Mouse (Mus musculus): Measurements from ENCODE around the gene Hectd1. TPM values are rescaled to one million over a fixed set of nuclear protein-coding genes. Genes with fewer than 3 reads are reported as not detected.

Hectd1 gene
- polyA plus RNA-seq, 1 experiment: 13.4 TPM

GRCm38 (mm10) chr12:51843576-51844520 lies 14.5 kb upstream of the Hectd1 start:
- H3K27me3 ChIP-seq (ENCODE audit: control insufficient read depth, insufficient read depth, low read length): no peaks in the 10 kb centered on the region
- no peak overlapping the region for H3K4me3 ChIP-seq (ENCODE audit: control insufficient read depth, low read depth, low read length)
- TF ChIP-seq CTCF (IDR thresholded peaks at IDR 0.05; ENCODE audit: control insufficient read depth, insufficient read depth, insufficient replicate concordance, low read depth, low read length): no peak
- no peak for TF ChIP-seq POLR2A (IDR thresholded peaks at IDR 0.05; ENCODE audit: control insufficient read depth, low read depth, low read length)
- H3K27ac ChIP-seq (ENCODE audit: control insufficient read depth, insufficient read depth, low read depth, low read length): peak overlapping the region; percentile 94
- H3K4me1 ChIP-seq (ENCODE audit: control insufficient read depth, insufficient read depth, low read length): peaks cover 16% of the 10 kb centered on the region
- no peaks in the 10 kb centered on the region for H3K36me3 ChIP-seq (ENCODE audit: control insufficient read depth, insufficient read depth, low read length)

- peaks cover 16% of the 10 kb centered on the region for H3K4me1 ChIP-seq (ENCODE audit: control insufficient read depth, insufficient read depth, low read length)
- TF ChIP-seq CTCF (IDR thresholded peaks at IDR 0.05; ENCODE audit: control insufficient read depth, insufficient read depth, insufficient replicate concordance, low read depth, low read length): no peak
- no peak for TF ChIP-seq POLR2A (IDR thresholded peaks at IDR 0.05; ENCODE audit: control insufficient read depth, low read depth, low read length)
- no peak overlapping the region for H3K27ac ChIP-seq (ENCODE audit: control insufficient read depth, insufficient read depth, low read depth, low read length)
- no peaks in the 10 kb centered on the region for H3K36me3 ChIP-seq (ENCODE audit: control insufficient read depth, insufficient read depth, low read length)
- no peaks in the 10 kb centered on the region for H3K27me3 ChIP-seq (ENCODE audit: control insufficient read depth, insufficient read depth, low read length)
- H3K4me3 ChIP-seq (ENCODE audit: control insufficient read depth, low read depth, low read length): no peak overlapping the region
Observed at GRCm38 (mm10) chr12:51842081-51842864, 12.9 kb upstream of the Hectd1 start.

GRCm38 (mm10) chr12:51839856-51840255 lies 10.5 kb upstream of the Hectd1 start:
- no peak for TF ChIP-seq CTCF (IDR thresholded peaks at IDR 0.05; ENCODE audit: control insufficient read depth, insufficient read depth, insufficient replicate concordance, low read depth, low read length)
- TF ChIP-seq POLR2A (IDR thresholded peaks at IDR 0.05; ENCODE audit: control insufficient read depth, low read depth, low read length): no peak
- Histone ChIP-seq H3K36me3 (ENCODE audit: control insufficient read depth, insufficient read depth, low read length) (no peaks in the 10 kb centered on the region), H3K4me3 (ENCODE audit: control insufficient read depth, low read depth, low read length) (no peak overlapping the region), H3K27ac (ENCODE audit: control insufficient read depth, insufficient read depth, low read depth, low read length) (no peak overlapping the region), H3K4me1 (ENCODE audit: control insufficient read depth, insufficient read depth, low read length) (peaks cover 12% of the 10 kb centered on the region), H3K27me3 (ENCODE audit: control insufficient read depth, insufficient read depth, low read length) (no peaks in the 10 kb centered on the region)

DNA sequence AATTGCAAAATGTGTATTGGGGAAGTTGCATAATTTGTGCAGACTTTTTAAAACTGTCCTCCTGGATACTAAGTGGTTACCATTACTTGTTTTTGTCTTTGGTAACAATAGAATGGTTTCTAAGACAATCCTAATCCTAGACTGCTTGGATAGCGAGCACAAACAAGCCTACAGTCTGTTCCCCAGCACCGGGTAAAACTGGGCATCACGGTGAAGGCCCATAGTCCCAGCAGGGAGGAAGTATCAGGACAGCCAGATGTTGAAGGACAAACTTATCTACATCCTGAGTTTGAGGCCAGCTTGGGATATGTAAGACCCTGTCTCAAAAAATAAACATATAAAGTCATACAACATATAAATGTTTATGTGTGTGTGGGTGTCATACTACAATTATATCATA lies 5.9 kb upstream of the Hectd1 start:
- H3K4me3 ChIP-seq (ENCODE audit: control insufficient read depth, low read depth, low read length): no peak overlapping the region
- TF ChIP-seq CTCF (IDR thresholded peaks at IDR 0.05; ENCODE audit: control insufficient read depth, insufficient read depth, insufficient replicate concordance, low read depth, low read length) (no peak), POLR2A (IDR thresholded peaks at IDR 0.05; ENCODE audit: control insufficient read depth, low read depth, low read length) (no peak)
- H3K27me3 ChIP-seq (ENCODE audit: control insufficient read depth, insufficient read depth, low read length): no peaks in the 10 kb centered on the region
- H3K4me1 ChIP-seq (ENCODE audit: control insufficient read depth, insufficient read depth, low read length): no peaks in the 10 kb centered on the region
- no peak overlapping the region for H3K27ac ChIP-seq (ENCODE audit: control insufficient read depth, insufficient read depth, low read depth, low read length)
- H3K36me3 ChIP-seq (ENCODE audit: control insufficient read depth, insufficient read depth, low read length): no peaks in the 10 kb centered on the region

DNA sequence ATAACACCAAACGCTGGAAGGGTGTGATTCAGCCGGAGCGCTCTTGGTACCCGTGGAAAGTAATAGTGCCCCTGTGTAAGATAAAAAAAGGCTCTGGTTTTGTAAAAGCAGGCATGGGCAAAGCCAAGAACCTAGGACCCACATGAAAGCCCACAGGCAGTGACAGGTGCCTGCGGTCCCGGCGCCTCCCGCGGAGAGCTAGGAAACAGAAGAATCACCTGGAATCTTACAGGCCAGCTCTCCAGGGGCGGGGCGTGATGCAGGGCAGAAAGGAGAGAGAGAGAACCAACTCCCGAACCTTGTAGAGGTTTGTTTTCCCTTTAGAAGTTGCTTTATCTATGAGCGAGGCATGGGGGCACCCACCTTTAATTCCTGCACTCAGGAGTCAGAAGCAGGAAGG lies 2.6 kb upstream of the Hectd1 start:
- no peak for TF ChIP-seq POLR2A (IDR thresholded peaks at IDR 0.05; ENCODE audit: control insufficient read depth, low read depth, low read length)
- TF ChIP-seq CTCF (IDR thresholded peaks at IDR 0.05; ENCODE audit: control insufficient read depth, insufficient read depth, insufficient replicate concordance, low read depth, low read length): no peak
- Histone ChIP-seq H3K27ac (ENCODE audit: control insufficient read depth, insufficient read depth, low read depth, low read length) (no peak overlapping the region), H3K4me1 (ENCODE audit: control insufficient read depth, insufficient read depth, low read length) (no peaks in the 10 kb centered on the region), H3K4me3 (ENCODE audit: control insufficient read depth, low read depth, low read length) (no peak overlapping the region), H3K36me3 (ENCODE audit: control insufficient read depth, insufficient read depth, low read length) (no peaks in the 10 kb centered on the region; the same call in 1 of the 2 replicates), H3K27me3 (ENCODE audit: control insufficient read depth, insufficient read depth, low read length) (no peaks in the 10 kb centered on the region)

GRCm38 (mm10) chr12:51831296-51831695 lies 2.0 kb upstream of the Hectd1 start:
- no peaks in the 10 kb centered on the region for H3K27me3 ChIP-seq (ENCODE audit: control insufficient read depth, insufficient read depth, low read length)
- TF ChIP-seq CTCF (IDR thresholded peaks at IDR 0.05; ENCODE audit: control insufficient read depth, insufficient read depth, insufficient replicate concordance, low read depth, low read length): no peak
- no peak for TF ChIP-seq POLR2A (IDR thresholded peaks at IDR 0.05; ENCODE audit: control insufficient read depth, low read depth, low read length)
- no peak overlapping the region for H3K27ac ChIP-seq (ENCODE audit: control insufficient read depth, insufficient read depth, low read depth, low read length)
- H3K4me3 ChIP-seq (ENCODE audit: control insufficient read depth, low read depth, low read length): no peak overlapping the region
- H3K36me3 ChIP-seq (ENCODE audit: control insufficient read depth, insufficient read depth, low read length): no peaks in the 10 kb centered on the region; the same call in 1 of the 2 replicates
- no peaks in the 10 kb centered on the region for H3K4me1 ChIP-seq (ENCODE audit: control insufficient read depth, insufficient read depth, low read length)

DNA sequence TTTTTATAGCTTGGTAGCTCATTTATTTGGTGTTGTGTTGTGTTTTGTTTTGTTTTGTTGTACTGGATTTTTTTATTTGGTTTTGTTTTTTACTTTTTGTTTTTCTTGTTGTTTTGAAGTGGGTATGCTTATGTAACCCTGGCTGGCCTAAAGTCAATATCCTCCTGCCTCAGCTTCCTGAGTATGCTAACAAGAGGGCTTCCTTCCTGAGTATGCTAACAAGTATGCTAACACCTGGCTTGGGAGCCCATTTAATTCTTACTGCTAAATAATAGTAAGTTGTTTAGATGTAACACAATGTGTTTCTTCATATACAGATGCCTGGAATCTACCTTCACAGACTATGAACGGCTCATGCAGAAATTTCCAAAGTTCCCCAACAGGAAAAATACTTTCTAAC lies 1.3 kb upstream of the Hectd1 start:
- Histone ChIP-seq H3K27me3 (ENCODE audit: control insufficient read depth, insufficient read depth, low read length) (no peaks in the 10 kb centered on the region), H3K4me1 (ENCODE audit: control insufficient read depth, insufficient read depth, low read length) (no peaks in the 10 kb centered on the region), H3K27ac (ENCODE audit: control insufficient read depth, insufficient read depth, low read depth, low read length) (no peak overlapping the region), H3K4me3 (ENCODE audit: control insufficient read depth, low read depth, low read length) (no peak overlapping the region), H3K36me3 (ENCODE audit: control insufficient read depth, insufficient read depth, low read length) (no peaks in the 10 kb centered on the region; the same call in 1 of the 2 replicates)
- no peak for TF ChIP-seq CTCF (IDR thresholded peaks at IDR 0.05; ENCODE audit: control insufficient read depth, insufficient read depth, insufficient replicate concordance, low read depth, low read length)
- no peak for TF ChIP-seq POLR2A (IDR thresholded peaks at IDR 0.05; ENCODE audit: control insufficient read depth, low read depth, low read length)

Data from testis, adult 2 months (tissue).